Mouse (Mus musculus): ENCODE measurements at regions not wholly inside any gene's neighbourhood (a gene's known extent, or its start where the extent isn't known, plus 50 kb on each side); places are given as distances from the start of the nearest gene placed in this dataset.
A peak's percentile ranks its signal among the peaks of the same experiment; 100 is the strongest.

GRCm38 (mm10) chr8:25326930-25327329 is 502.8 kb upstream of the Adam5 start:
- no peak for TF ChIP-seq CTCF (IDR thresholded peaks at IDR 0.05; ENCODE audit: low read depth)
- Histone ChIP-seq H3K4me3 (ENCODE audit: low read depth, low read length) (no peak overlapping the region), H3K9ac (no peak overlapping the region), H3K9me3 (ENCODE audit: low read depth, low read length) (no peaks in the 10 kb centered on the region), H3K4me1 (ENCODE audit: insufficient read depth) (peaks cover 10% of the 10 kb centered on the region; the same call in 1 of the 2 replicates), H3K27me3 (ENCODE audit: insufficient read depth, low read length) (no peaks in the 10 kb centered on the region), H3K27ac (ENCODE audit: low read depth) (no peak overlapping the region), H3K36me3 (ENCODE audit: insufficient read depth) (no peaks in the 10 kb centered on the region), H3K4me2 (no peak overlapping the region)
- ATAC-seq (ENCODE audit: insufficient read depth), result no peak
- 74% methylated on average over 6 of the region's 6 CpGs for WGBS
- DNase-seq, result no peak

GRCm38 (mm10) chr8:25326257-25326656 is 502.1 kb upstream of the Adam5 start:
- 63% methylated on average over 12 of the region's 12 CpGs for WGBS
- ATAC-seq (ENCODE audit: insufficient read depth), result no peak

GRCm38 (mm10) chr8:25324731-25325130 is 500.6 kb upstream of the Adam5 start:
- H3K27ac ChIP-seq (ENCODE audit: low read depth), result no peak overlapping the region
- peaks cover 10% of the 10 kb centered on the region; the same call in 1 of the 2 replicates for H3K4me1 ChIP-seq (ENCODE audit: insufficient read depth)
- no peak for DNase-seq
- no peak; the same call in 1 of the 2 replicates for ATAC-seq (ENCODE audit: insufficient read depth)
- H3K9ac ChIP-seq, result no peak overlapping the region
- no peak overlapping the region for H3K4me3 ChIP-seq (ENCODE audit: low read depth, low read length)
- H3K27me3 ChIP-seq (ENCODE audit: insufficient read depth, low read length), result no peaks in the 10 kb centered on the region
- no peak for TF ChIP-seq CTCF (IDR thresholded peaks at IDR 0.05; ENCODE audit: low read depth)
- H3K4me2 ChIP-seq, result no peak overlapping the region
- no peaks in the 10 kb centered on the region for H3K36me3 ChIP-seq (ENCODE audit: insufficient read depth)
- 74% methylated on average over 9 of the region's 9 CpGs for WGBS
- H3K9me3 ChIP-seq (ENCODE audit: low read depth, low read length), result no peaks in the 10 kb centered on the region; the same call in 1 of the 2 replicates

More at GRCm38 (mm10) chr8:25326257-25326656, 502.1 kb upstream of the Adam5 start:
- H3K9me3 ChIP-seq (ENCODE audit: low read depth, low read length), result no peaks in the 10 kb centered on the region
- H3K27me3 ChIP-seq (ENCODE audit: insufficient read depth, low read length), result no peaks in the 10 kb centered on the region
- H3K27ac ChIP-seq (ENCODE audit: low read depth), result no peak overlapping the region
- no peak overlapping the region for H3K9ac ChIP-seq
- no peak overlapping the region for H3K4me2 ChIP-seq
- TF ChIP-seq CTCF (IDR thresholded peaks at IDR 0.05; ENCODE audit: low read depth), result no peak
- peaks cover 10% of the 10 kb centered on the region; the same call in 1 of the 2 replicates for H3K4me1 ChIP-seq (ENCODE audit: insufficient read depth)
- no peak overlapping the region for H3K4me3 ChIP-seq (ENCODE audit: low read depth, low read length)
- H3K36me3 ChIP-seq (ENCODE audit: insufficient read depth), result no peaks in the 10 kb centered on the region
- peak; percentile 64 for DNase-seq

- no peaks in the 10 kb centered on the region; the same call in 1 of the 2 replicates for H3K9me3 ChIP-seq (ENCODE audit: low read depth, low read length)
- peak; percentile 71; the same call in 1 of the 2 replicates for ATAC-seq (ENCODE audit: insufficient read depth)
- H3K27ac ChIP-seq (ENCODE audit: low read depth), result 0 out of 2 replicates have a peak overlapping the region, but pooled peaks have one; percentile 13
- H3K4me3 ChIP-seq (ENCODE audit: low read depth, low read length), result no peak overlapping the region
- H3K9ac ChIP-seq, result no peak overlapping the region
- 22% methylated on average over 19 of the region's 19 CpGs for WGBS
- H3K36me3 ChIP-seq (ENCODE audit: insufficient read depth), result no peaks in the 10 kb centered on the region
- TF ChIP-seq CTCF (IDR thresholded peaks at IDR 0.05; ENCODE audit: low read depth), result no peak
- peak overlapping the region; percentile 46 for H3K4me2 ChIP-seq
- peaks cover 10% of the 10 kb centered on the region; the same call in 1 of the 2 replicates for H3K4me1 ChIP-seq (ENCODE audit: insufficient read depth)
- H3K27me3 ChIP-seq (ENCODE audit: insufficient read depth, low read length), result no peaks in the 10 kb centered on the region
- peak; percentile 67 for DNase-seq
Measured at GRCm38 (mm10) chr8:25323643-25324420, 499.7 kb upstream of the Adam5 start.

GRCm38 (mm10) chr8:25316383-25316782 is 492.2 kb upstream of the Adam5 start:
- Histone ChIP-seq H3K27ac (ENCODE audit: low read depth) (no peak overlapping the region), H3K4me1 (ENCODE audit: insufficient read depth) (no peaks in the 10 kb centered on the region), H3K9ac (no peak overlapping the region), H3K9me3 (ENCODE audit: low read depth, low read length) (no peaks in the 10 kb centered on the region; the same call in 1 of the 2 replicates), H3K4me3 (ENCODE audit: low read depth, low read length) (no peak overlapping the region), H3K27me3 (ENCODE audit: insufficient read depth, low read length) (no peaks in the 10 kb centered on the region), H3K36me3 (ENCODE audit: insufficient read depth) (no peaks in the 10 kb centered on the region), H3K4me2 (no peak overlapping the region)
- DNase-seq, result no peak
- ATAC-seq (ENCODE audit: insufficient read depth), result no peak
- 77% methylated on average over 4 of the region's 4 CpGs for WGBS
- TF ChIP-seq CTCF (IDR thresholded peaks at IDR 0.05; ENCODE audit: low read depth), result no peak

GRCm38 (mm10) chr8:25311811-25312533 is 487.8 kb upstream of the Adam5 start:
- Histone ChIP-seq H3K9ac (no peak overlapping the region), H3K36me3 (ENCODE audit: insufficient read depth) (no peaks in the 10 kb centered on the region), H3K27ac (ENCODE audit: low read depth) (no peak overlapping the region), H3K9me3 (ENCODE audit: low read depth, low read length) (no peaks in the 10 kb centered on the region), H3K27me3 (ENCODE audit: insufficient read depth, low read length) (no peaks in the 10 kb centered on the region), H3K4me2 (no peak overlapping the region), H3K4me1 (ENCODE audit: insufficient read depth) (no peaks in the 10 kb centered on the region), H3K4me3 (ENCODE audit: low read depth, low read length) (no peak overlapping the region)
- WGBS, result 42% methylated on average over 12 of the region's 12 CpGs
- no peak for TF ChIP-seq CTCF (IDR thresholded peaks at IDR 0.05; ENCODE audit: low read depth)
- DNase-seq, result no peak
- ATAC-seq (ENCODE audit: insufficient read depth), result no peak

- no peak for ATAC-seq (ENCODE audit: insufficient read depth)
- Histone ChIP-seq H3K4me1 (ENCODE audit: insufficient read depth) (peaks cover 5% of the 10 kb centered on the region; the same call in 1 of the 2 replicates), H3K27ac (ENCODE audit: low read depth) (no peak overlapping the region), H3K9me3 (ENCODE audit: low read depth, low read length) (no peaks in the 10 kb centered on the region), H3K4me3 (ENCODE audit: low read depth, low read length) (no peak overlapping the region), H3K27me3 (ENCODE audit: insufficient read depth, low read length) (no peaks in the 10 kb centered on the region), H3K9ac (no peak overlapping the region), H3K4me2 (no peak overlapping the region), H3K36me3 (ENCODE audit: insufficient read depth) (no peaks in the 10 kb centered on the region)
- WGBS, result 77% methylated on average over 4 of the region's 4 CpGs
- no peak for DNase-seq
- no peak for TF ChIP-seq CTCF (IDR thresholded peaks at IDR 0.05; ENCODE audit: low read depth)
Measured at GRCm38 (mm10) chr8:25307956-25308355, 483.8 kb upstream of the Adam5 start.
